Mouse (Mus musculus) G1E (cell line): ENCODE results near the gene Bud23. TPM values are rescaled to one million over a fixed set of nuclear protein-coding genes. Genes with fewer than 3 reads are reported as not detected.
A peak's percentile ranks its signal among the peaks of the same experiment; 100 is the strongest.
"Not testable (repeated sequence)": the region's sequence is repeated elsewhere in the genome, so short reads cannot be mapped to it uniquely, and the experiment has no call there.

Experiments used
- ATAC-seq: 2 replicates; pipeline ENCODE4 v1.8.0; 2016; ENCODE audit warnings: mild to moderate bottlenecking; ENCODE audit not compliant: insufficient number of reproducible peaks, poor library complexity, low FRiP score, severe bottlenecking; ENCODE audit errors: extremely low read depth
- DNase-seq: peaks from one replicate; pipeline ENCODE4 v3.0.0; 2012; ENCODE audit warnings: low spot score
- H3K27me3 ChIP-seq: 2 replicates; pipeline ENCODE4 v1.6.1; 2012; ENCODE audit warnings: mild to moderate bottlenecking, low read length, inconsistent platforms; ENCODE audit not compliant: insufficient read depth
- H3K36me3 ChIP-seq: replicated peaks from 2 replicates; pipeline ENCODE3; 2012; ENCODE audit warnings: mild to moderate bottlenecking, inconsistent platforms
- H3K4me1 ChIP-seq: 2 replicates; pipeline ENCODE4 v1.6.1; 2012; ENCODE audit warnings: low read depth, low read length, inconsistent platforms, mixed read lengths; ENCODE audit not compliant: insufficient read depth
- H3K4me3 ChIP-seq: 2 replicates; pipeline ENCODE4 v1.5.1; 2012; ENCODE audit warnings: low read depth, mild to moderate bottlenecking, inconsistent platforms, low read length, moderate library complexity, mixed read lengths
- H3K9me3 ChIP-seq: replicated peaks from 2 replicates; pipeline ENCODE4 v1.6.1; 2012; ENCODE audit warnings: inconsistent platforms
- CTCF ChIP-seq: IDR thresholded peaks from 2 replicates; pipeline ENCODE4 v1.5.1; 2012; ENCODE audit warnings: low read depth, low read length, inconsistent platforms, mixed read lengths
- GATA1 ChIP-seq: IDR thresholded peaks from 2 replicates; pipeline ENCODE4 v1.6.1; 2012; ENCODE audit warnings: borderline replicate concordance, low read length, inconsistent platforms, mixed read lengths
- GATA2 ChIP-seq: IDR thresholded peaks from 2 replicates; pipeline ENCODE4 v1.6.1; 2012; ENCODE audit warnings: low read depth, low read length, inconsistent platforms, borderline replicate concordance
- POLR2AphosphoS5 ChIP-seq: IDR thresholded peaks from 2 replicates; pipeline ENCODE4 v1.6.1; 2012; ENCODE audit warnings: low read depth, low read length, inconsistent platforms; ENCODE audit not compliant: insufficient replicate concordance
- TAL1 ChIP-seq: conservative IDR thresholded peaks from 2 replicates; pipeline ENCODE4 v1.6.1; 2012; ENCODE audit warnings: low read depth, low read length, inconsistent platforms, mixed read lengths
- polyA plus RNA-seq: library from polyadenylated mRNA; stranded (reverse); fragments of >175 nt; gene quantifications from 2 replicates; pipeline ENCODE4 v1.2.3, GENCODE M21; 2012
- total RNA-seq, 2 experiments: library from RNA; stranded (forward) in 1 of 2; stranded (reverse) in 1 of 2; fragments of 200-1000 nt in 1 of 2; fragments of >200 nt in 1 of 2; fragmentation: Nextera tagmentation in 1 of 2; gene quantifications; 2 replicates each; pipeline ENCODE4 v1.2.3; 2014 to 2017

The Bud23 gene
- total RNA-seq (2014; fragmentation: Nextera tagmentation), result 67.0 and 73.0 TPM in 2 replicates
- total RNA-seq (2017), result 79.3 and 110 TPM in 2 replicates
- polyA plus RNA-seq, result 176 and 203 TPM in 2 replicates

DNA sequence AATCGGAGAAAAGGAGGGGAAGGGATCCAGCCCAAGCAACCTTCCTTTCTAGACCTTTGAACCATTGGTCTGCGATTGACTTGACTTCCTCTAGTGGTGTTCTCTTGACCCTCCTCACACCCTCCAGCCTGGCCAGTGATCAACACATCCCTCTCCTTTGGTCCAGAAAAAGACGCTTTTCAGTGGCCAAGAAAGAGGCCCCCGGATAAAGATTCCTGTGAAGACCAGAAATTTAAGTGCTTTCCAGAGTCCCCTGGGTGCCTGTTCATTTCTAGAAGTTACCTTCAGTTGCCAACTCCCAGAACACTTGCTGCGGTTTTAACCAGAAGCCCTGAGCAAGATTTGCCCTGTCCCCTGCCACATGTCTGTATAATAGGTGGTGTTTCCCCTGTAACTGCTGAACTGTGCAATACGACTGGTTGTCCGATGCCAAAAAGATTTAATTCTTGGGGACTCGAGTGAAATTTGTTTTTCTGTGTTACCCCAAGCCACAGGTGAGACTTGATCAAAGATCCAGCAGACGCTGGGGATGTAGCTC, at the start of gene Bud23:
Gene Bud23, minus strand, starts transcription at position 51 of the 538 bp plus-strand sequence.
- not testable (repeated sequence) for H3K9me3 ChIP-seq, H3K27me3 ChIP-seq, ATAC-seq, DNase-seq
- Histone ChIP-seq H3K4me3 (peak within 1 kb of the TSS; percentile 99), H3K4me1 (peaks cover 43% of the 10 kb centered on the region), H3K36me3 (peaks cover 56% of the 10 kb centered on the region)

DNA sequence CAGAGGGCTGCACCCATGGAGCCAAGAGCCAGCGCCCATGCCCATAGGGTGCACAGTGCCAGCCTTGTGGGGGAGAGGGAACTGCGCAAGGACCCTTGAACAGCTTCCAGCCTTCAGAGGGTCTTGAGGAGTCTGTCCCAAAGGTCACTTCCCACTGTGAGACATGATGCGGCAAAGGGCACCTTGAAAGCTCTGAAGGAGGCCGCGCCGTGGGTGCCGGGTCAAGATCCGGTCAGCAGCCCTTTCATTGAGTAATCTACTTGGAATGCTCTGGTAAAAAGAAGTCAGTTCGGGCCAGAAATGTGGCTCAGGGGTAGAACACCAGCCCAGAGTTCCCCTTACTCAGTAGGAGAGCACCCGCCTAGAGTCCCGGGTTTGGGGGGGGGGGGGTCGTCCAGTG, 49.0 kb upstream of the Bud23 start:
- Histone ChIP-seq H3K27me3 (peaks cover 26% of the 10 kb centered on the region), H3K4me3 (no peak overlapping the region), H3K36me3 (no peaks in the 10 kb centered on the region), H3K9me3 (no peaks in the 10 kb centered on the region), H3K4me1 (peaks cover 4% of the 10 kb centered on the region)
- DNase-seq (no peak), ATAC-seq (no peak)
- TF ChIP-seq GATA1, result no peak
- no peak for TF ChIP-seq CTCF

DNA sequence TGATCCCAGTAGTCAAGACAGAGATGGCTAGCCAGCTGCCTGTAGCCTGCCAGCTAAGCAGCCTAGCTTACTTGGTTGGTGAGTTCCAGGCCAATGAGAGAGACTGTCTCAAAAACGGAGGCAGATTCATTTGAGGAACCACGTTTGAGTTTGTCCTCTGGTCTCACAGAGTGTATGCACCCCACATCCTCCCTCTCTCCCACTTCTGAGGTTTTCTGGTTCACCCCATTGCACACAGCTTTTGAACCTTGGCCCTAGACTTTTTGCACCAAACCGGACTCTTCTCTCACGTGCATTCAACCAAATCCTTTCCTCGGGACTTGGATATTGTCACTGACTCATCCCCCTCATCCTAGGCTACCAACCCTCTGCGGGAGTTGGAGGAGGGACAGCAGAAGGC, 45.2 kb upstream of the Bud23 start:
- Histone ChIP-seq H3K27me3 (peaks cover 48% of the 10 kb centered on the region), H3K4me3 (no peak overlapping the region), H3K36me3 (no peaks in the 10 kb centered on the region), H3K4me1 (no peaks in the 10 kb centered on the region; the same call in 1 of the 2 replicates), H3K9me3 (peaks cover 9% of the 10 kb centered on the region)
- TF ChIP-seq TAL1, result no peak
- no peak for TF ChIP-seq GATA1
- TF ChIP-seq CTCF, result no peak
- TF ChIP-seq GATA2, result no peak
- TF ChIP-seq POLR2AphosphoS5, result no peak
- no peak for ATAC-seq
- no peak for DNase-seq

DNA sequence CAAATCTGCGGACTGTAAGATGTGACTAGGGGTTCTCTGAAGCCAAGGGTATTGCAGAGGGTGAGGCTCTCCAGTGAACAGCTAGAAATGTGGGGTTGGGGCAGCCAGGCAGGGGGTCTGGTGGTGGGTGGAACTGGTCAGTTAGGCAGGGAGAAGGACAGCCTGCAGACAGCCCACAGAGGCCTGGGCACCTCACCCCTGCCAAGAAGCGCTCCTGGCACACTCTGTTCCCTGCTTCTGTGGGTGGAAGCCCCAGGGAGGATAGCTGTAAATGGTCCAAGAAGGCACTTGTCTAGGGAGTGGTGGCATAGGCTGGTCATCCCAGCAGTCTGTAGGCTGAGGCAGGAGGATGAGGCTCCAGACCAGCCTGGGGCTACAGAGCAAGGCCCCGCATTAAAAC, 44.7 kb upstream of the Bud23 start:
- Histone ChIP-seq H3K36me3 (no peaks in the 10 kb centered on the region), H3K9me3 (peaks cover 9% of the 10 kb centered on the region), H3K4me1 (no peaks in the 10 kb centered on the region), H3K4me3 (no peak overlapping the region), H3K27me3 (peaks cover 48% of the 10 kb centered on the region)
- DNase-seq (no peak), ATAC-seq (no peak)
- TF ChIP-seq GATA2 (no peak), TAL1 (no peak), CTCF (no peak), GATA1 (no peak), POLR2AphosphoS5 (no peak)

DNA sequence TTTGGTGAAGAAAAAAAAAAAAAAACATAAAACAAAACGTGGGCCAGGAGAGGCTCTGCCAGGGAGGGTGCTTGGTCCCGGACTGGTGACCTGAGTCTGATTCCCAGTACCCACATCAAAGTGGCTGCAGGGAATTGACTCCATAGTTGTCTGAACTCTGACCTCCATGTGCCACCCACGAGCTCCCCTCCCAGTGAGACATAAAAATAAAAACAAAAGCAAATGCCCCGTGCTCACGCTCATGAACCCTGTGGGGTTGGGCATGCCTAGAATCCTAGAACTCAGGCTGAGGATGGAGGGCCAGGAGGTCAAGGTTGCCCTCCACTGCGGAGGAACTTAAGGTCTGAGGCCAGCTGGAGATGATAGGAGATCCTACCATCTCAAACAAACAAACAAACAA, 44.3 kb upstream of the Bud23 start:
- no peak for ATAC-seq
- peaks cover 48% of the 10 kb centered on the region for H3K27me3 ChIP-seq
- H3K4me3 ChIP-seq, result no peak overlapping the region

DNA sequence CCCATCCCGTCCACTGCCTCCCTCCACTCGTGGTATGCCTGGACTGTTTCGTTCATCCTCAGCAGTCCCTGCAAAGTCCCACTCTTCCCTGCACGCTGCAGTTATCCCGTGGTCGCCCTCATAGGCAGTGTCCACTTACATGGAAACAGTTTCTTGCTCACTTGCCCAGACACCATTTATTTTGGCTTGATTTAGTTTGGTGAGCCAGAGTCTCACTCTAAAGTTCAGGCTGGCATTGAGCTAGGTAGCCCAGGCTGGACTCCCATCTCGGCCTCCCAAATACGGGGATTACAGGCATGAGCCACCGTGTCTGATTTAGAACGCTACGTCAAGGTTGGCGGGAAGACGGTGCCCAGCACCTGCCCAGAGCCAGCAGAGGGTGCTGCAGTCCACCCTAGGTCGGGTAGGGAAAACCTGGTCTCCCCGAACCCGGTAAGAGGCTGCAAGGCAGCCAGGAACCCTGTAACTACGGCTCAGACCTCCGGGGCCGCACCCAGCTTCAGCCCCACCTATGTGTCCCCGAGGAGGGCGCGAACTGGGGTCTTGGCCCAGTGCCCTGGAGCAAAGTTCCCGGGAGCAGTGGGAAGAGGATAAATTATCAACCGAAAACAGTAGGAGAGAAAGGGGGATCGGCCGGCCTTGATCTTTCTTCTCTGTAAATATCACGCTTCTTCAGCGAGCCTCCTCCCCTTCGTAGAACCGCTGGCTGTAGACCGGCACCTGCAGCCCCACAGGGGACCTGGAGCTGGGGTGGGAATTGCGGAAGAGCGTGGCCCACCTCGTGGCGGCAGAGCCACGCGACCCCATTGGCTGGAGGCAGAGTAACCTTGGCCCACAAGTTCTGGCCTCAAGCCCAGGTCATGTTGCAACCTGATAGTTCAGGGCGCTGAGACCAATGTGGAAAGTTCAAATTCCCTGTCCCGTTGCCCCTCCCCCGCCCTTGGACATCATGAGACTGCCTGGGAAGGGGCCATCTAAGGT, 43.1 kb upstream of the Bud23 start:
- H3K4me3 ChIP-seq, result no peak overlapping the region
- H3K4me1 ChIP-seq, result no peaks in the 10 kb centered on the region
- H3K9me3 ChIP-seq, result peaks cover 9% of the 10 kb centered on the region
- H3K27me3 ChIP-seq, result peaks cover 43% of the 10 kb centered on the region
- TF ChIP-seq CTCF (no peak), GATA2 (no peak), POLR2AphosphoS5 (no peak), GATA1 (no peak), TAL1 (no peak)
- no peak for ATAC-seq
- H3K36me3 ChIP-seq, result no peaks in the 10 kb centered on the region
- DNase-seq, result no peak

More for the DNA sequence above, 44.3 kb upstream of the Bud23 start:
- Histone ChIP-seq H3K4me1 (no peaks in the 10 kb centered on the region), H3K9me3 (peaks cover 9% of the 10 kb centered on the region), H3K36me3 (no peaks in the 10 kb centered on the region)
- no peak for DNase-seq
- no peak for TF ChIP-seq GATA1
- TF ChIP-seq TAL1, result no peak
- TF ChIP-seq CTCF, result no peak
- TF ChIP-seq GATA2, result no peak
- TF ChIP-seq POLR2AphosphoS5, result no peak
